Mouse (Mus musculus): ENCODE measurements around the gene Exoc1. TPM values are rescaled to one million over a fixed set of nuclear protein-coding genes. Genes with fewer than 3 reads are reported as not detected.

The Exoc1 gene
- polyA plus RNA-seq, 1 experiment from 2014 or later, result 40.2 TPM

- 74% methylated on average over 2 of the region's 2 CpGs for WGBS
- Histone ChIP-seq H3K4me2 (replicated peaks; ENCODE audit: low read depth, low read length) (no peak overlapping the region), H3K4me3 (ENCODE audit: low read depth, low read length) (no peak overlapping the region), H3K4me1 (ENCODE audit: control insufficient read depth, insufficient read depth, low read length) (no peaks in the 10 kb centered on the region), H3K27ac (ENCODE audit: low read length) (no peak overlapping the region), H3K27me3 (ENCODE audit: control insufficient read depth, insufficient read depth, low read length) (no peaks in the 10 kb centered on the region), H3K36me3 (ENCODE audit: control insufficient read depth, insufficient read depth, low read length) (peaks cover 47% of the 10 kb centered on the region), H3K9me3 (ENCODE audit: control insufficient read depth, low read depth, low read length) (no peaks in the 10 kb centered on the region), H3K9ac (replicated peaks; ENCODE audit: low read depth, low read length) (no peak overlapping the region)
- no peak for ATAC-seq (ENCODE audit: insufficient number of reproducible peaks, insufficient read depth, low FRiP score, low read depth)
These were observed 87.2 kb downstream of the Exoc1 start for GRCm38 (mm10) chr5:76616196-76616747.

- no peak for ATAC-seq (ENCODE audit: insufficient number of reproducible peaks, insufficient read depth, low FRiP score, low read depth)
- Histone ChIP-seq H3K4me2 (replicated peaks; ENCODE audit: low read depth, low read length) (no peak overlapping the region), H3K27ac (ENCODE audit: low read length) (no peak overlapping the region), H3K4me1 (ENCODE audit: control insufficient read depth, insufficient read depth, low read length) (no peaks in the 10 kb centered on the region), H3K36me3 (ENCODE audit: control insufficient read depth, insufficient read depth, low read length) (peaks cover 37% of the 10 kb centered on the region), H3K27me3 (ENCODE audit: control insufficient read depth, insufficient read depth, low read length) (no peaks in the 10 kb centered on the region), H3K9me3 (ENCODE audit: control insufficient read depth, low read depth, low read length) (no peaks in the 10 kb centered on the region), H3K4me3 (ENCODE audit: low read depth, low read length) (no peak overlapping the region), H3K9ac (replicated peaks; ENCODE audit: low read depth, low read length) (no peak overlapping the region)
- WGBS, result 79% methylated on average over 7 of the region's 7 CpGs
These were observed 89.6 kb downstream of the Exoc1 start for GRCm38 (mm10) chr5:76618750-76619149.

Other genes with a start within 250 kb of the Exoc1 start
- 20.6 and 21.1 TPM in 2 replicates for gene Clock, start 224.5 kb upstream of the Exoc1 start, polyA plus RNA-seq (2014; fragmentation: Nextera tagmentation; extraction: Ambion mirVana)
- not detected in 2 replicates for gene Pdcl2, start 198.2 kb upstream of the Exoc1 start, polyA plus RNA-seq (2014; fragmentation: Nextera tagmentation; extraction: Ambion mirVana)
- gene Nmu, start 165.5 kb upstream of the Exoc1 start, polyA plus RNA-seq (2014; fragmentation: Nextera tagmentation; extraction: Ambion mirVana), result not detected in 2 replicates
- not detected in 2 replicates for gene Gm7271, start 45.3 kb upstream of the Exoc1 start, polyA plus RNA-seq (2014; fragmentation: Nextera tagmentation; extraction: Ambion mirVana)
- 9.5 and 9.6 TPM in 2 replicates for gene Cep135, start 59.4 kb downstream of the Exoc1 start, polyA plus RNA-seq (2014; fragmentation: Nextera tagmentation; extraction: Ambion mirVana)
- 16.5 and 21.6 TPM in 2 replicates for gene C530008M17Rik, start 127.2 kb downstream of the Exoc1 start, polyA plus RNA-seq (2014; fragmentation: Nextera tagmentation; extraction: Ambion mirVana)

All from stomach, embryonic 14.5 days (tissue).